Mouse (Mus musculus): ENCODE data around the gene Relch.

DNA sequence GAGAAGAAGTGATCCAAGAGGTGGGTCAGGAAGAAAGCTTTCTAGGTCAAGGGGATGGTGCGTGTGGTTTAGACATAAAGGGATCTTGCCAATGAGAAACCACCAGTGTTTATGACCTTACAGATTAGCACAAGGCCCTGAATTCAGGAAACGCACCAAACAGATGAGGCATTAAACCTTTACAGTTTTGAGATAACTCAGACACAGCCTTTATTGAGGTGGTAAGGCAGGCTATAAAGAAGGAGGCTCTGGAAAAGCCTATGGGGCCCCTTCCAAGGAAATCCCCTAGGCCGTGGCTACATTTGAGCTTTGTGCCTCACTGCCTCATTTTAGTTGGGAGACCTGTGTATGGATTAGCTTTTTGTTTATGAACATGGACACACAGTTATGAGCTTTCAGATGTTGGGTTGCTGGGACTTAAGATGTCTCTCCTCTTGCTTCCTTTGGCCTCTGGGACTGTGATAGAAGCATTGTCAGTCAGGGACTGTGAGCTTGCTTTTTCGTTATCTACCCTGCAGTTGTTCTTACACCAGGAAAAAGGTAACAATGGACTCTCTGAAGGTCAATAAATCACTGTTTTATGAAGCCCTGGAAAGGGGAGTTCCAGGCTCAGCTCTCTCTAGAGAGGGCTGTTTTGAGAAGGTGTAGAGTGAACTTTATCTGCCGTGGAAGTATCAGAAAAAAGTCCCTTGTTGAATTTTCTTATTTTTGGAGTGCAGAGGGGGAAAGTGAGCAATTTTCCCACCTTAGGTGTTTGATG is 120.8 kb downstream of the Relch start:
- no peak for TF ChIP-seq CTCF (IDR thresholded peaks at IDR 0.05; ENCODE audit: low read depth, low read length)
- TF ChIP-seq POLR2A (IDR thresholded peaks at IDR 0.05; ENCODE audit: extremely low read depth, insufficient read depth, low read length) = no peak
